Mouse (Mus musculus) lung, postnatal 0 days (tissue): Measurements from ENCODE around the gene Nkain2.

ENCODE experiments used
- CTCF ChIP-seq: IDR thresholded peaks from 2 replicates; pipeline ENCODE4 v1.5.1; 2016; ENCODE audit warnings: antibody characterized with exemption, mild to moderate bottlenecking
- EP300 ChIP-seq: IDR thresholded peaks from 2 replicates; pipeline ENCODE4 v1.6.1; 2016; ENCODE audit warnings: antibody characterized with exemption, mild to moderate bottlenecking, control low read depth

- TF ChIP-seq EP300 (no peak), CTCF (no peak)
These were observed 577.5 kb downstream of the Nkain2 start for GRCm38 (mm10) chr10:32312754-32313153.
